Mouse (Mus musculus) intestine, embryonic 15.5 days (tissue): ENCODE results near the gene Olfr1136. TPM values are rescaled to one million over a fixed set of nuclear protein-coding genes. Genes with fewer than 3 reads are reported as not detected.

Experiments
- ATAC-seq: fragments of 200-750 bp; cut with Nextera tagmentation; 2 replicates; pipeline ENCODE4 v1.8.0; 2017; ENCODE audit warnings: moderate TSS enrichment, moderate library complexity
- H3K27ac ChIP-seq: fragments of 300-500 bp; sonication (generic); 2 replicates; pipeline ENCODE4 v1.5.1; 2015; ENCODE audit warnings: mild to moderate bottlenecking, inconsistent platforms
- H3K27me3 ChIP-seq: fragments of 300-500 bp; sonication (generic); replicated peaks from 2 replicates; pipeline ENCODE4 v1.6.1; 2015; ENCODE audit warnings: inconsistent platforms
- H3K36me3 ChIP-seq: fragments of 300-500 bp; sonication (generic); 2 replicates; pipeline ENCODE4 v1.6.1; 2015; ENCODE audit warnings: inconsistent platforms
- H3K4me1 ChIP-seq: fragments of 300-500 bp; sonication (generic); replicated peaks from 2 replicates; pipeline ENCODE4 v1.6.1; 2015; ENCODE audit warnings: inconsistent platforms
- H3K4me2 ChIP-seq: fragments of 300-500 bp; sonication (generic); replicated peaks from 2 replicates; pipeline ENCODE4 v1.6.1; 2015; ENCODE audit warnings: mild to moderate bottlenecking, inconsistent platforms
- H3K4me3 ChIP-seq: fragments of 300-500 bp; sonication (generic); replicated peaks from 2 replicates; pipeline ENCODE4 v1.5.1; 2015; ENCODE audit warnings: inconsistent platforms
- H3K9ac ChIP-seq: fragments of 300-500 bp; sonication (generic); 2 replicates; pipeline ENCODE4 v1.6.1; 2015; ENCODE audit warnings: inconsistent platforms
- H3K9me3 ChIP-seq: fragments of 300-500 bp; sonication (generic); 2 replicates; pipeline ENCODE4 v1.6.1; 2016; ENCODE audit warnings: inconsistent platforms
- WGBS: fragments of 180-500 bp; shearing (Covaris S2); methylation state at CpG from one replicate; pipeline ENCODE4 v1.1.7; 2015; 5-methylcytosine and 5-hydroxymethylcytosine counted together
- polyA plus RNA-seq: library from polyadenylated mRNA; unstranded; fragments of >200 nt; fragmentation: Nextera tagmentation; extraction: Ambion mirVana; gene quantifications from 2 replicates; pipeline ENCODE4 v1.2.1, GENCODE M21; 2015

Olfr1136 gene
- polyA plus RNA-seq: not detected in 2 replicates

- no peak for ATAC-seq
Measured at GRCm38 (mm10) chr2:87693847-87694246, at the start of gene Olfr1136. Olfr1136 (minus strand) TSS chr2:87693947.

GRCm38 (mm10) chr2:87743452-87743851 is 49.7 kb upstream of the Olfr1136 start, which contains the start of gene Olfr1140:
Olfr1140 (plus strand) TSS chr2:87743752.
- no peak for ATAC-seq
- Histone ChIP-seq H3K9me3 (no peaks in the 10 kb centered on the region), H3K9ac (no peak within 1 kb of the TSS), H3K36me3 (no peaks in the 10 kb centered on the region), H3K27me3 (no peaks in the 10 kb centered on the region), H3K27ac (no peak within 1 kb of the TSS), H3K4me1 (no peaks in the 10 kb centered on the region), H3K4me3 (no peak within 1 kb of the TSS), H3K4me2 (no peak within 1 kb of the TSS)
- WGBS: 75% methylated on average over 3 of the region's 3 CpGs

More at GRCm38 (mm10) chr2:87693847-87694246, at the start of gene Olfr1136:
- Histone ChIP-seq H3K27me3 (no peaks in the 10 kb centered on the region), H3K27ac (no peak within 1 kb of the TSS), H3K4me1 (no peaks in the 10 kb centered on the region), H3K4me2 (no peak within 1 kb of the TSS), H3K9me3 (no peaks in the 10 kb centered on the region), H3K9ac (no peak within 1 kb of the TSS), H3K36me3 (no peaks in the 10 kb centered on the region), H3K4me3 (no peak within 1 kb of the TSS)

GRCm38 (mm10) chr2:87739878-87740277 is 46.1 kb upstream of the Olfr1136 start, which contains the start of gene Olfr1138:
Olfr1138 (minus strand) TSS chr2:87739978.
- Histone ChIP-seq H3K9ac (no peak within 1 kb of the TSS), H3K4me1 (no peaks in the 10 kb centered on the region), H3K4me3 (no peak within 1 kb of the TSS), H3K27ac (no peak within 1 kb of the TSS), H3K4me2 (no peak within 1 kb of the TSS), H3K36me3 (no peaks in the 10 kb centered on the region), H3K27me3 (no peaks in the 10 kb centered on the region), H3K9me3 (no peaks in the 10 kb centered on the region)
- WGBS: 83% methylated on average over 1 of the region's 1 CpGs
- ATAC-seq: no peak

- H3K27me3 ChIP-seq: no peaks in the 10 kb centered on the region
- no peak for ATAC-seq
- H3K9ac ChIP-seq: no peak within 1 kb of the TSS
- no peaks in the 10 kb centered on the region for H3K36me3 ChIP-seq
- H3K4me3 ChIP-seq: no peak within 1 kb of the TSS
- H3K9me3 ChIP-seq: no peaks in the 10 kb centered on the region
- no peaks in the 10 kb centered on the region for H3K4me1 ChIP-seq
- H3K27ac ChIP-seq: no peak within 1 kb of the TSS
- no peak within 1 kb of the TSS for H3K4me2 ChIP-seq
Measured at GRCm38 (mm10) chr2:87713079-87713478, 19.3 kb upstream of the Olfr1136 start, which contains the start of gene Olfr1137. Olfr1137 (minus strand) TSS chr2:87713179.

- H3K4me3 ChIP-seq: no peak within 1 kb of the TSS
- no peak within 1 kb of the TSS for H3K9ac ChIP-seq
- no peaks in the 10 kb centered on the region for H3K9me3 ChIP-seq
- H3K27ac ChIP-seq: no peak within 1 kb of the TSS
- no peak for ATAC-seq
- H3K4me2 ChIP-seq: no peak within 1 kb of the TSS
- H3K27me3 ChIP-seq: no peaks in the 10 kb centered on the region
- WGBS: 22% methylated on average over 1 of the region's 1 CpGs
- H3K36me3 ChIP-seq: no peaks in the 10 kb centered on the region
- H3K4me1 ChIP-seq: no peaks in the 10 kb centered on the region
Measured at GRCm38 (mm10) chr2:87673564-87673963, 20.2 kb downstream of the Olfr1136 start, which contains the start of gene Olfr1135. Olfr1135 (minus strand) TSS chr2:87673664.

- no peak within 1 kb of the TSS for H3K4me3 ChIP-seq
- 90% methylated on average over 2 of the region's 2 CpGs for WGBS
- no peak within 1 kb of the TSS for H3K4me2 ChIP-seq
- H3K27ac ChIP-seq: no peak within 1 kb of the TSS
- H3K27me3 ChIP-seq: no peaks in the 10 kb centered on the region
- ATAC-seq: no peak
- H3K36me3 ChIP-seq: no peaks in the 10 kb centered on the region
- no peaks in the 10 kb centered on the region for H3K9me3 ChIP-seq
- no peak within 1 kb of the TSS for H3K9ac ChIP-seq
- no peaks in the 10 kb centered on the region for H3K4me1 ChIP-seq
Measured at GRCm38 (mm10) chr2:87658360-87658759, 35.4 kb downstream of the Olfr1136 start, which contains the start of gene Olfr1134. Olfr1134 (minus strand) TSS chr2:87658460.

GRCm38 (mm10) chr2:87647274-87647673 is 46.5 kb downstream of the Olfr1136 start, which contains the start of gene Olfr1133:
Olfr1133 (minus strand) TSS chr2:87647374.
- no peak within 1 kb of the TSS for H3K27ac ChIP-seq
- no peaks in the 10 kb centered on the region for H3K36me3 ChIP-seq
- no peak within 1 kb of the TSS for H3K4me2 ChIP-seq
- H3K4me1 ChIP-seq: no peaks in the 10 kb centered on the region
- no peak within 1 kb of the TSS for H3K4me3 ChIP-seq
- no peaks in the 10 kb centered on the region for H3K27me3 ChIP-seq
- ATAC-seq: no peak
- no peaks in the 10 kb centered on the region for H3K9me3 ChIP-seq
- H3K9ac ChIP-seq: no peak within 1 kb of the TSS

Other genes with a start within 250 kb of the Olfr1136 start
- gene Olfr1126, start 240.0 kb downstream of the Olfr1136 start, polyA plus RNA-seq: not detected in 2 replicates
- not detected in 2 replicates for gene Pramel7, start 196.9 kb downstream of the Olfr1136 start, polyA plus RNA-seq
- not detected in 2 replicates for gene Pramel6, start 187.4 kb downstream of the Olfr1136 start, polyA plus RNA-seq
- gene Olfr153, start 162.2 kb downstream of the Olfr1136 start, polyA plus RNA-seq: not detected in 2 replicates
- gene Olfr1128, start 148.4 kb downstream of the Olfr1136 start, polyA plus RNA-seq: not detected in 2 replicates
- gene Olfr1129, start 120.0 kb downstream of the Olfr1136 start, polyA plus RNA-seq: not detected in 2 replicates
- gene Olfr1130, start 87.7 kb downstream of the Olfr1136 start, polyA plus RNA-seq: not detected in 2 replicates
- gene Olfr1131, start 66.8 kb downstream of the Olfr1136 start, polyA plus RNA-seq: not detected in 2 replicates
- gene Olfr1132, start 56.4 kb downstream of the Olfr1136 start, polyA plus RNA-seq: not detected in 2 replicates
- gene Olfr1133, start 46.6 kb downstream of the Olfr1136 start, polyA plus RNA-seq: not detected in 2 replicates
- not detected in 2 replicates for gene Olfr1134, start 35.5 kb downstream of the Olfr1136 start, polyA plus RNA-seq
- not detected in 2 replicates for gene Olfr1135, start 20.3 kb downstream of the Olfr1136 start, polyA plus RNA-seq
- gene Olfr1137, start 19.2 kb upstream of the Olfr1136 start, polyA plus RNA-seq: not detected in 2 replicates
- gene Olfr1138, start 46.0 kb upstream of the Olfr1136 start, polyA plus RNA-seq: not detected in 2 replicates
- not detected in 2 replicates for gene Olfr1140, start 49.8 kb upstream of the Olfr1136 start, polyA plus RNA-seq
- gene Olfr1141, start 60.0 kb upstream of the Olfr1136 start, polyA plus RNA-seq: not detected in 2 replicates
- not detected in 2 replicates for gene Olfr152, start 85.5 kb upstream of the Olfr1136 start, polyA plus RNA-seq
- not detected in 2 replicates for gene Olfr1143, start 106.6 kb upstream of the Olfr1136 start, polyA plus RNA-seq
- gene Olfr1145, start 115.9 kb upstream of the Olfr1136 start, polyA plus RNA-seq: not detected in 2 replicates
- gene Olfr1148, start 136.6 kb upstream of the Olfr1136 start, polyA plus RNA-seq: not detected in 2 replicates
- not detected in 2 replicates for gene Olfr1150-ps1, start 150.0 kb upstream of the Olfr1136 start, polyA plus RNA-seq
- gene Olfr1151, start 161.9 kb upstream of the Olfr1136 start, polyA plus RNA-seq: not detected in 2 replicates
- gene Olfr1152, start 172.5 kb upstream of the Olfr1136 start, polyA plus RNA-seq: not detected in 2 replicates
- not detected in 2 replicates for gene Olfr1153, start 201.0 kb upstream of the Olfr1136 start, polyA plus RNA-seq
- not detected in 2 replicates for gene Olfr1154, start 211.2 kb upstream of the Olfr1136 start, polyA plus RNA-seq